Mouse (Mus musculus): ENCODE data around the gene Fgr.
"Not testable (repeated sequence)": the region's sequence is repeated elsewhere in the genome, so short reads cannot be mapped to it uniquely, and the experiment has no call there.

Gene Fgr

GRCm38 (mm10) chr4:132973814-132974398, at the start of gene Fgr:
Gene Fgr (plus strand): TSS chr4:132974095.
- no peak for DNase-seq (ENCODE audit: low spot score)

DNA sequence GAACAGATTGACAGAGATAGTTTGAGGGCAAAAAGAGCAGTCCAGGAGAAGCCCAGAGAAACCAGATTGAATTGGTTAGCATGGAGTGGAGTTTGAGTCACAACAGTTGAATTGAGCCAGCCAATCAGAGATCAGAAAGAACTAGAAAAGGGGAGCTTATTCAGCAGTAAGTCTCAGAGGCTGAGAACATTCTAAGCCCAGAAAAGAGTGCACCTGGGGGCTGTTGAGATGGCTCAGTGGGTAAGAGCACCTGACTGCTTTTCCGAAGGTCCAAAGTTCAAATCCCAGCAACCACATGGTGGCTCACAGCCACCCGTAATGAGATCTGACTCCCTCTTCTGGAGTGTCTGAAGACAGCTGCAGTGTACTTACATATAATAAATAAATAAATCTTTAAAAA, 47.4 kb upstream of the Fgr start:
- DNase-seq (ENCODE audit: low spot score): not testable (repeated sequence)

DNA sequence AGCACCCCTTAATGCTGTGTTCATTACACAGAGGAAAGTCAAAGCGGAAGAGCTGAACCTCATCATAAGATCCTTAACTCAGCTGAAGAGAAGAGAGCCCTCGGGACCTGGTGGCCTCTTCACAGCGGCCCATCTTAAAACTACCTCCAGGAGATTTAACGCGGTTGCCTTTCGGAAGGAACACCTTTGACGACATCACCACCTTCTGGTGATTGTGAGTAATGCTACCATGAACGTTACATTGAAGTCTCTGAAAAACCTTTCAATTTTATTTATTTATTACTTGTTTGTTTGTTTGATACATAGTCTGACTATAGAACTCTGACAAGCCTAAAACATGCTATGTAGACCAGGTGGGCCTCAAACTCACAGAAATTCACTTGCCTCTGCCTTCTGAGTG, 43.1 kb upstream of the Fgr start:
- peak; percentile 27 for DNase-seq (ENCODE audit: low spot score)

- no peak for DNase-seq (ENCODE audit: low spot score)
Observed at GRCm38 (mm10) chr4:132932752-132933404, 41.0 kb upstream of the Fgr start.

GRCm38 (mm10) chr4:132934639-132935038, 39.3 kb upstream of the Fgr start:
- DNase-seq (ENCODE audit: low spot score): no peak

DNA sequence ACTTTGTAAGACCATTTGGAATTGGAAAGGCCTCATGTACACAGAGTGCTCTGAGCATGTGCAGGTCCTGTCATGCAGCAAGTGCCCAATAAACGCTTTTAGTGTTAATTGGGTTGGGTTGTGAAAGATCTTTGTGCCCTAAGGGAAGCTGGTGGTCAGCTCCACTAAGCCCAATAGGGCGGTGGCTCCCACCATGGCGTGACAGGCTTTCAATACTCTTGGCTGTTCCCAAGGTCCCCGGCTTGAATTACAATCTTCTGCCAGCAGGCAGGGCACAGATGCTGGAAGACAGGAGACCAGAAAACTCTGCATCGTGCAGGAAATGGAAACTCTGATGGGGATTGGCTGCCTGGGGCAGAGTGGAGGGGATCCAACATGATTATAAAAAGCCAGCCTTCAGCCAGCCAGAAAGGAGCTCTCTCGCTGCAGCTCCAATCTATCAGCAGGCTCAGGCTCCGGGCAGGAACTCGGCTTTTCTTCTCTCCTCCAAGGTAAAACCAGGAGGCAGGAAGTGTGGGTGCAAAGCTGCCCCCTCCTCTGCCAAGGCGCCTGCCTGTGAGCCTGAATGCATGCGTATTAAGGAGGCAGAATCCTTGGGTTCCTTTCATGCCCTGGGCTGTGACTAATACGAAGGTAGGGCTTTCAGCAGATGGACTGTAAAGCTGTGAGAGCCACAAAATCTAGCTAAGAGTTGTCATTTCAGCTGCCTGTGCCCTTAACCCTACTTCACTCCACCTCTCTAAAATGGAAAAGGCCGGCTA, 35.5 kb upstream of the Fgr start:
- no peak for DNase-seq (ENCODE audit: low spot score)

DNA sequence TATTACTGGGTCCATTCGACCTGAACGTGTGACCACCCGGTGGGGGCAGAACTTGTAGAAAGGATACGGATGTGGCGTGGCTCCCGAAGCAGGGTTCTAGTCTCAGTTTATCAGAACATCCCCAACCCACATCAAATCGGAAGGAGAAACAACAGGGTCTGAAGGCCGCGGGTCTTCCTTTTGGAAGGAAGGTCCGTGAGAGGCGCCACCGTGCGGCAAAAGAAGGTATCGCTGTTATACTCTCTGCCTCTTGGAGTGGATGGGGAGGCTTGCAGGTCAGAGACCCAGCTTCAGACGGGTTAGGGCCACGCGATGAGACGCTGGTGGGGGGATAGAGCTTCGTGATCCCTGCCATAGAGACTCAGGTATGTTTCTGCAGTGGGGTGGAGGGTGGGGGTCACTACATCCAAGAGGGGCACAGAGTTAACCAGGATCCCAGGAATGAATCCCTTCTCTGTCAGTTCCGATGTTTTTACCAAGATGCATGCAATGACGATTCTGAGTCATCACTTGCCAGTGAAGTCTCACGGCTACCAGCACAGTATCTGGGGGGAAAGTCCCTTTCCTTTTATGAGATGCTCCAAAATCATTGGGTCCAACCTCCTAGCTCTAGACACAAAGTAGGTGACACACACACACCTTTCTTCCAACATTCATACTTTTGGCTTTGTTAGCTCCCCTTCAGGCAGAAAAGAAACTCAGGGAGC, 34.3 kb upstream of the Fgr start:
- DNase-seq (ENCODE audit: low spot score): peak; percentile 51

- no peak for DNase-seq (ENCODE audit: low spot score)
Observed at GRCm38 (mm10) chr4:132941012-132941729, 32.7 kb upstream of the Fgr start.

- no peak for DNase-seq (ENCODE audit: low spot score)
Observed at GRCm38 (mm10) chr4:132943088-132943487, 30.8 kb upstream of the Fgr start.

DNA sequence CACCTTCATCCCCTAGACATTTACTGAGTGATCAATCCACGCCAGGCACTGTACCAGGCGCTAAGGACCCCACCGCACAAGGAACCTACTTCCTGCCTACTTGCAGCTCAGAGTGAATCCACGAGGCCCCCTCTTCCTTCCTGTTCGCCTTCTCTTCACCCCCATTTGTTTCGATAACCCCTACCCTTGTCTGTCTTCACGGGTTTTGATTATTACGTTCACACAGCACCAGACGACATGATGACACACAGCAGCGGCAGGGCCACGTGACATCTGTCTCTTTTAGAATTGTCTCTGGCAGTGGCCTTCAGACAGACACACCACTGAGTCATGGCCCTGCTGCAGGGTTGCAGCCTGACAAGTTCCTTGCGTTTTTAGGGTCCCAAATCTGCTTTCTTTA, 29.8 kb upstream of the Fgr start:
- DNase-seq (ENCODE audit: low spot score): no peak

DNA sequence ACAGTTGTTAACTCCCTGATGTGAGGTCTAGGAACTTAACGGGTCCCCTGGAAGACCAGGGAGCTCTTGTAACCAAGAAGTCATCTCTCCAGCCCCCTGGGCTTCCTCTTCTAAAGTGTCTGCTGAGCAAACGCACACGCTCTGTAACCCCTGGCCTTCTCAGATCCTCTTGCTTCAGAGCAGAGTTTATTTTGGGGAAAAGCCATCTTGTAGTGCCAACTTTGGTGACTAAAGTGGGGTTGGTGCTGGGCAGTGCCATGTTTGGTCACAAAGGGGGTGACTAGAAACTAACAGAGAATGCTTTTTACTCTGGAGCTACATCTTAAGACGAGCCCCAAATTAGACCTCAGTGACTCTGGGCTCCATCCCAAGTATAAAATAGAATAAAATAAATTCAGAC, 29.1 kb upstream of the Fgr start:
- DNase-seq (ENCODE audit: low spot score): no peak

- DNase-seq (ENCODE audit: low spot score): peak; percentile 73
Observed at GRCm38 (mm10) chr4:132945261-132946046, 28.4 kb upstream of the Fgr start.

DNA sequence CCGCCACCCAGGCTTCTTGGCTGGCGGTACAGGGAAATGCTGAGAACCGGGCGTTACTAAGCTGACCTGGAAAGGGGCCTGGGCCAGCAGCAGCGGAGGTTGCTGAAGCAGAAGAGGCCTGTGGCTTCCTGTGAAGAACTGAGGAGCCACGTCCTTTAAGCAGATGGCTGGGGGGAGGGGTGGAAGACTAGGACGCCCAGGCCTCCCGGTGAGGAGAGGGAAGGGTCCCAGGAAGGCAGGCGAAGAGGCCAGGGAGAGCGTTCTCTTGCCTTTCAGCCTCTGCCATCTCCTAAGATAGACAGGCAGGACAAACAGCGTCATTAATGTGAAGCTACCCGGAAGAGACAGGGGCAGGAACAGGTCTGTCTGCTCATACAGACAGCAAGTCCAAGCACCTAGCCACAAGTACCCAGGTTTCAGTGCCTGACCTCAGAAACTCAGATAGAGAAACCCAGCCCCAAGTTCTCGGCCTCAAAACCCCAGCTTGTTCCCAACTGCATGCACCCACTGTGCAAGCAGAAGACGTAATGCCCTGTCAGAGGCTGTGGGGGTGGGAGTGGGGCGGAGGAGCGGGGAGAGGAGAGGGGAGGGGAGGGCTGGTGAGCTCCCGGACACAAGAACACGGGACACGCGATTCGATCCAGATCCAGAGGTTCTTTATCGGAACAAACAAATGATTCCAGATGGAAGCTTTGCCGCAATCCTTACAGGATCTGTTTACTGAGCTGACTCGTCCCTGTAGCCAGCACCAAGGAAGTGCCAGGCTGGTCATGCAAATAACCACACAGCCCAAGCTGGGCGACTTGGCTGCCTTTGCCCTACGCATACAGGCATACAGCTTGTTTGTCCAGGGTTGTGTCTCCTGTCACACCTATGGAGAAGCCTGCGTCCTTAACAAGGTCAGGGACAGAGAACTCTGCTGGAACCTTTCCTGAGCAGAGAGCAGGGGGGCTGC, 27.6 kb upstream of the Fgr start:
- peak; percentile 40 for DNase-seq (ENCODE audit: low spot score)

DNA sequence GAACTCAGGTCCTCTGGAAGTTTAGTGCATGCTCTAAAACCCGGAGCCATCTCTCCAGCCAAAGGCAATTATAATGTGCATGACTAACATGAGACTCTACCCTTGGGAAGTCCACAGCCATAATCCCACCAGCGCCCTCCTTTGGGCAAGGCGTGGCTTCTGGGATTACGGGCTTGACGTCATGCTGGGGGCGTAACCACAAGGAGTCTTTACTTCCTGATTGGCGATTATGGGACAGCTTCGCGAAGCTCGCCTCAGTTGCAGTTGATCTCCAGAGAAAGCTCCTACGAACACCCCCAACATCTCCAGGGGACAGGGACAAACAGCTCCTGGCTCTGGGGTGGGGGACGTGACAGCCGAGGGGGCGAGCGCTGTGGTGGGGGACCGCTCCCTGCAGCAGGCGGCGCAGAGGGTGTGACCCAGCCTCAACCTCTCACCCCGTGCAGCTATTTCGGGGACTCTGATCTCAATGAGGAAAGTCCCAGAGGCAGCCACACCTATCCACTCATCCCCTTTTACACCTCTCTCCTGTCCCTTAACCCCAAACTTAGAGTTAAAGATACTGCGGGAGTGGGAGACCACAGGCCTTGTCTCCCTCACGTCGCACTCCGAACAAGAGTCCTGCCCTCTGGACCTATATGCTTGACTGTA, 23.9 kb upstream of the Fgr start:
- no peak for DNase-seq (ENCODE audit: low spot score)

DNA sequence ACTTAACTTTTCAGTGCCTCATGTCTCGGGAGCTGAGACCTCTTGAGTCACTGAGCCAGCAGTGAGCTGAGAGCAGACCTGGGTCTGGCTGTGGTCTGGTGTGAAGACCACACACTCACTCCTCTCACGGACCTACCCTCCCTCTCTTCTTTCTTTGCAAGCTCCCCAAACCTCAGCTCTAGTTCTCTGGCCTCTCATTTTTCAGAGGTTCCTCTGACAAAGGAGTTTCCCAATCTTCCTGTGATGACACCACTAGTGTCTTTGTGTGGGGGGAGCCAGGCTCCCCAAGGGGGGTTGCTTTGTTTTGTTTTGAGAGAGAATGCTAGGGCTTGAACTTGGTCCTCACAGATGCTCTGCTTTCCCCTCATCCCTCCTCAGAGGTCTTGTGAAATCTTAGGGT, 22.9 kb upstream of the Fgr start:
- no peak for DNase-seq (ENCODE audit: low spot score)

- DNase-seq (ENCODE audit: low spot score): no peak
Observed at GRCm38 (mm10) chr4:132954530-132955394, 19.1 kb upstream of the Fgr start.

DNA sequence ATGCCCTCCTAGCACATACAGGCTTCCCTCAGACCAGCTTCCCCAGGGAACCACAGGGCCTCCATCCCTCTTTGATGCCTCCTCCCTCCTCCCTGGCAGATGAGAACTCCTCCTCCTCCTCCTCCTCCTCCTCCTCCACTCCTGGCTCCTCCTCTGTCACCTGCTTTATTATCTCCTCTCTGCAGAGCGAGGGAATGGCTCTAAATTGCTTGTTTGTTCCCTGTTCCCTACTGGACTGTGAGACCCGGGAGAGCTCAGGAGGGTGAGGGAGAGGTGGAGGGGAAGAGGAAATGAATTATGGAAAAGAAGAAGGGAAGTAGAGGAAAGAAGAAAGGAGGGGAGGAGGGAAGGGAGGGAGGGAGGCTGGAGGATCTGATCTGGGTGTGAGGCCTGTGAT, 18.5 kb upstream of the Fgr start:
- no peak for DNase-seq (ENCODE audit: low spot score)
